Mouse (Mus musculus): ENCODE results near the gene Rffl.

DNA sequence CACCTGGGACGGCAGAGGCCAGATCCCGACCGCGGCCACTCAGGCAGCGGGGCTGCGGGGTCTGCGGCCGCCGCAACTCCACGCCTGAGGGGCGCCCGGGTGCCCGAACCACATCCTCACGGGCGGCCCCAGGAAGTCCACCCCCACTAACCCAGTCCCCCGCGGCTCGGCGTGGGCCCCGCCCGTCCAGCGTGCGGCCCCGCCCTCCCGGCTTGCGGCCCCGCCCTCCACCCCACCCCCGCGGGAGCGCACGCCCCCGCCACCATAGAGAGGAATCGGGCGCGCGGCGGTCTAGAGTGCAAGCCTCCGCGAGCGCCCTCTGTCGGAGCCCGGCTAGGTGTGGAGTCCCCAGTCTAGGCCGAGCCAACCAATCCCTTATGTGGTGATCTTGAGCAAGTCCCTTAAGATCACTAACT, at the start of gene Rffl:
- TF ChIP-seq CTCF (IDR thresholded peaks at IDR 0.05; ENCODE audit: borderline replicate concordance, extremely low read depth, insufficient read depth, insufficient read length) (peak; percentile 90), POLR2A (IDR thresholded peaks at IDR 0.05; ENCODE audit: borderline replicate concordance, extremely low read depth, insufficient read depth, insufficient read length, poor library complexity, severe bottlenecking) (no peak)

All from brain, embryonic 14.5 days (tissue).